In genomic region chr6:94492739-94493138, GRCm38 (mm10) we compare ENCODE assay signal across 29 mouse cellular contexts.
"Had no signal": no experiment of that assay in that cellular context is flagged by ENCODE, and none has a peak within 500 bp of the region (broad histone marks: within the 10 kb centered on the region; RNA-seq: fewer than 3 reads in every experiment).

No protein-coding gene starts in this region.

- H3K9ac ChIP-seq: limb, embryonic 12.5 days; limb, embryonic 13.5 days; limb, embryonic 15.5 days; liver, embryonic 12.5 days; liver, embryonic 13.5 days; liver, embryonic 14.5 days; liver, embryonic 15.5 days; liver, postnatal 0 days; lung, embryonic 14.5 days; lung, embryonic 15.5 days; midbrain, embryonic 12.5 days; midbrain, embryonic 13.5 days; midbrain, embryonic 15.5 days; neural tube, embryonic 12.5 days had no signal

- H3K4me2 ChIP-seq: limb, embryonic 12.5 days; limb, embryonic 13.5 days; limb, embryonic 15.5 days; liver, embryonic 11.5 days; liver, embryonic 12.5 days; liver, embryonic 13.5 days; liver, embryonic 15.5 days; lung, embryonic 14.5 days; lung, embryonic 15.5 days; midbrain, embryonic 11.5 days; midbrain, embryonic 12.5 days; midbrain, embryonic 13.5 days; midbrain, embryonic 15.5 days; neural tube, embryonic 12.5 days had no signal

- ATAC-seq: liver, embryonic 12.5 days; liver, postnatal 0 days; midbrain, embryonic 13.5 days; midbrain, embryonic 15.5 days; midbrain, embryonic 16.5 days had no signal

- H3K27ac ChIP-seq: limb, embryonic 10.5 days; limb, embryonic 12.5 days; limb, embryonic 13.5 days; limb, embryonic 15.5 days; liver, embryonic 12.5 days; liver, embryonic 13.5 days; liver, embryonic 14.5 days; liver, embryonic 15.5 days; lung, embryonic 15.5 days; macrophage; midbrain, embryonic 10.5 days; midbrain, embryonic 12.5 days; midbrain, embryonic 13.5 days; midbrain, embryonic 15.5 days; neural tube, embryonic 12.5 days had no signal

- H3K4me1 ChIP-seq: limb, embryonic 10.5 days; limb, embryonic 12.5 days; limb, embryonic 13.5 days; limb, embryonic 15.5 days; liver, embryonic 12.5 days; liver, embryonic 13.5 days; liver, embryonic 15.5 days; lung, embryonic 15.5 days; megakaryocyte, embryonic 14.5 days; midbrain, embryonic 10.5 days; midbrain, embryonic 12.5 days; midbrain, embryonic 13.5 days; midbrain, embryonic 15.5 days; neural tube, embryonic 12.5 days had no signal

- DNase-seq: left cerebral cortex, postnatal 4 days; liver; liver, embryonic 13.5 days; liver, postnatal 0 days; lung, adult 2 months; lung, embryonic 14.5 days; lung, postnatal 10 days; lung, postnatal 14 days; lung, postnatal 4 days; midbrain, embryonic 14.5 days had no signal

- H3K4me3 ChIP-seq: limb, embryonic 10.5 days; limb, embryonic 12.5 days; limb, embryonic 13.5 days; limb, embryonic 15.5 days; liver, embryonic 12.5 days; liver, embryonic 13.5 days; liver, embryonic 15.5 days; lung, embryonic 15.5 days; megakaryocyte, embryonic 14.5 days; midbrain, embryonic 10.5 days; midbrain, embryonic 12.5 days; midbrain, embryonic 13.5 days; midbrain, embryonic 15.5 days; myocyte; neural tube, embryonic 12.5 days had no signal

- H3K36me3 ChIP-seq: limb, embryonic 10.5 days; limb, embryonic 12.5 days; limb, embryonic 13.5 days; limb, embryonic 15.5 days; liver, embryonic 12.5 days; liver, embryonic 13.5 days; liver, embryonic 15.5 days; lung, embryonic 15.5 days; midbrain, embryonic 10.5 days; midbrain, embryonic 12.5 days; midbrain, embryonic 13.5 days; midbrain, embryonic 15.5 days; neural tube, embryonic 12.5 days had no signal

- H3K9me3 ChIP-seq: limb, embryonic 10.5 days; limb, embryonic 12.5 days; limb, embryonic 13.5 days; limb, embryonic 15.5 days; liver, embryonic 12.5 days; liver, embryonic 13.5 days; liver, embryonic 15.5 days; lung, embryonic 15.5 days; midbrain, embryonic 10.5 days; midbrain, embryonic 12.5 days; midbrain, embryonic 13.5 days; midbrain, embryonic 15.5 days; neural tube, embryonic 12.5 days had no signal

- H3K27me3 ChIP-seq: limb, embryonic 13.5 days; limb, embryonic 15.5 days; liver, embryonic 13.5 days; liver, embryonic 15.5 days; lung, embryonic 15.5 days; midbrain, embryonic 12.5 days; midbrain, embryonic 13.5 days; midbrain, embryonic 15.5 days; neural tube, embryonic 12.5 days had no signal
